Mouse (Mus musculus): ENCODE data around the gene Exoc3l2. TPM values are rescaled to one million over a fixed set of nuclear protein-coding genes. Genes with fewer than 3 reads are reported as not detected.
A peak's percentile ranks its signal among the peaks of the same experiment; 100 is the strongest.

Exoc3l2 gene
- polyA plus RNA-seq, 1 experiment = 0.06 TPM

- H3K4me3 ChIP-seq (ENCODE audit: insufficient read depth, low read length) = peak overlapping the region; percentile 22; the same call in 1 of the 2 replicates
Measured at GRCm38 (mm10) chr7:19523757-19524419, 60.8 kb downstream of the Exoc3l2 start.

DNA sequence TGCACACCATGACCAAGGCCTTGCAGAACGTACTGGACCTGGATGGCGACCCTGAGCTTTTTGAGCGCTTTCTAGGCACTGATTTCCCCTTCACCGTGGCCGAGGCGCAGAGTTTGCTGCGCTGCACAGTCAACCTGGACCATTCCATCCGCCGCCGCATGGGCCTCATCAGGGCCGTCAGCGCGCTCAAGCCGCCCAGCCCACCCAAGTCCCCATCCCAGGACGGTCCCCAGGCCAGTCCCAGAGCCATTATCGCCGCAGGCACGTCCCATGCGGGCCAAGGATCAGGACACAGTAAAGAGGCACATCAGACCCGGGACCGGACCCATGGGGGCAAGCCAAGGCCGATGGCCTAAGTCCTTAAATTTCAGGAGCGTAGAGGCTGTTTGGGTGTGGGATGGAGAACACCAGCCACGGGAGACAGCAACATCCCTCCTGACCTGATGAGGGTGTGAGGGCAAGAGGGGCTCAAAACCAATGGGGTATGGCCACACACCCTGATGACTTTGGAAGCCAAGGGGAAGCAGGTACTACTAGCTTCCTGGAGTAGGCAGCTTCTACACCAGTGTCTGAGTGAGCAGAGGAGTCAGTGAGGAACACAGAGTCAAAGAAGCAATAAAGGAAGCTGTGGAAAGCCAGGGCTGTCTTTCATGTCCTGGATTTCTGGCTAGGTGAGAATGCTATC lies 61.4 kb downstream of the Exoc3l2 start:
- H3K4me1 ChIP-seq (ENCODE audit: control insufficient read depth, insufficient read depth, low read length) = no peaks in the 10 kb centered on the region
- H3K27ac ChIP-seq (ENCODE audit: insufficient read depth, low read length) = no peak overlapping the region
- peak overlapping the region; percentile 22; the same call in 1 of the 2 replicates for H3K4me3 ChIP-seq (ENCODE audit: insufficient read depth, low read length)
- TF ChIP-seq POLR2A (IDR thresholded peaks at IDR 0.05; ENCODE audit: extremely low read depth, insufficient read depth, low read length) (no peak), CTCF (IDR thresholded peaks at IDR 0.05; ENCODE audit: extremely low read depth, insufficient read depth, low read length) (no peak)

More at GRCm38 (mm10) chr7:19523757-19524419, 60.8 kb downstream of the Exoc3l2 start:
- Histone ChIP-seq H3K4me1 (ENCODE audit: control insufficient read depth, insufficient read depth, low read length) (no peaks in the 10 kb centered on the region), H3K27ac (ENCODE audit: insufficient read depth, low read length) (no peak overlapping the region)
- peak; percentile 34; the same call in 1 of the 2 replicates for TF ChIP-seq CTCF (IDR thresholded peaks at IDR 0.05; ENCODE audit: extremely low read depth, insufficient read depth, low read length)
- no peak for TF ChIP-seq POLR2A (IDR thresholded peaks at IDR 0.05; ENCODE audit: extremely low read depth, insufficient read depth, low read length)

DNA sequence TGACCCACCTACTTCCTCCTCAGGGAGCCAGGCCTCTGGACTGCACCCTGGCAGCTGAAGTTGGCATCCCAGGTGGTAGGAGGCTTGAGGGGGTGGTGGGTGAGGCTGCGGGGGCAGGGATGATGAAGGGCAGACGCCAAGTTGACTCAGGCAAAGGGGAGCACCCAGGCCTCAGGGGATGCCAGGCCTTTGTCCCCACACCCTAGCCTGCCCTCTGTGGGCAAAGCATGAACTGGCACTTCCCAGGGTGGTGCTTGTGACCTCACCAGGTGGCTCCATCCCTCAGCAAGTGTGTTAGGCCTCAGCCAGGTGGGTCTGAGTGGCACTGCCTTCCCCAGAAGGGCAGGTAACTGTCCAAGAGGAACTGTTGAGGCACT lies 62.0 kb downstream of the Exoc3l2 start:
- no peak overlapping the region for H3K27ac ChIP-seq (ENCODE audit: insufficient read depth, low read length)
- no peak overlapping the region for H3K4me3 ChIP-seq (ENCODE audit: insufficient read depth, low read length)
- TF ChIP-seq POLR2A (IDR thresholded peaks at IDR 0.05; ENCODE audit: extremely low read depth, insufficient read depth, low read length) (no peak), CTCF (IDR thresholded peaks at IDR 0.05; ENCODE audit: extremely low read depth, insufficient read depth, low read length) (no peak)
- H3K4me1 ChIP-seq (ENCODE audit: control insufficient read depth, insufficient read depth, low read length) = no peaks in the 10 kb centered on the region

GRCm38 (mm10) chr7:19531077-19531476 lies 67.9 kb downstream of the Exoc3l2 start:
- Histone ChIP-seq H3K4me1 (ENCODE audit: control insufficient read depth, insufficient read depth, low read length) (no peaks in the 10 kb centered on the region), H3K4me3 (ENCODE audit: insufficient read depth, low read length) (no peak overlapping the region), H3K27ac (ENCODE audit: insufficient read depth, low read length) (no peak overlapping the region)
- TF ChIP-seq POLR2A (IDR thresholded peaks at IDR 0.05; ENCODE audit: extremely low read depth, insufficient read depth, low read length) = no peak
- no peak for TF ChIP-seq CTCF (IDR thresholded peaks at IDR 0.05; ENCODE audit: extremely low read depth, insufficient read depth, low read length)

- Histone ChIP-seq H3K4me3 (ENCODE audit: insufficient read depth, low read length) (no peak overlapping the region), H3K4me1 (ENCODE audit: control insufficient read depth, insufficient read depth, low read length) (no peaks in the 10 kb centered on the region), H3K27ac (ENCODE audit: insufficient read depth, low read length) (no peak overlapping the region)
- TF ChIP-seq CTCF (IDR thresholded peaks at IDR 0.05; ENCODE audit: extremely low read depth, insufficient read depth, low read length) = no peak
- no peak for TF ChIP-seq POLR2A (IDR thresholded peaks at IDR 0.05; ENCODE audit: extremely low read depth, insufficient read depth, low read length)
Measured at GRCm38 (mm10) chr7:19532240-19532639, 69.1 kb downstream of the Exoc3l2 start.

GRCm38 (mm10) chr7:19534676-19535075 lies 71.5 kb downstream of the Exoc3l2 start:
- H3K4me3 ChIP-seq (ENCODE audit: insufficient read depth, low read length) = no peak overlapping the region
- TF ChIP-seq POLR2A (IDR thresholded peaks at IDR 0.05; ENCODE audit: extremely low read depth, insufficient read depth, low read length) (no peak), CTCF (IDR thresholded peaks at IDR 0.05; ENCODE audit: extremely low read depth, insufficient read depth, low read length) (no peak)
- H3K27ac ChIP-seq (ENCODE audit: insufficient read depth, low read length) = no peak overlapping the region
- H3K4me1 ChIP-seq (ENCODE audit: control insufficient read depth, insufficient read depth, low read length) = no peaks in the 10 kb centered on the region

- no peak for TF ChIP-seq POLR2A (IDR thresholded peaks at IDR 0.05; ENCODE audit: extremely low read depth, insufficient read depth, low read length)
- no peak for TF ChIP-seq CTCF (IDR thresholded peaks at IDR 0.05; ENCODE audit: extremely low read depth, insufficient read depth, low read length)
Measured at GRCm38 (mm10) chr7:19540771-19541566, 77.8 kb downstream of the Exoc3l2 start.

DNA sequence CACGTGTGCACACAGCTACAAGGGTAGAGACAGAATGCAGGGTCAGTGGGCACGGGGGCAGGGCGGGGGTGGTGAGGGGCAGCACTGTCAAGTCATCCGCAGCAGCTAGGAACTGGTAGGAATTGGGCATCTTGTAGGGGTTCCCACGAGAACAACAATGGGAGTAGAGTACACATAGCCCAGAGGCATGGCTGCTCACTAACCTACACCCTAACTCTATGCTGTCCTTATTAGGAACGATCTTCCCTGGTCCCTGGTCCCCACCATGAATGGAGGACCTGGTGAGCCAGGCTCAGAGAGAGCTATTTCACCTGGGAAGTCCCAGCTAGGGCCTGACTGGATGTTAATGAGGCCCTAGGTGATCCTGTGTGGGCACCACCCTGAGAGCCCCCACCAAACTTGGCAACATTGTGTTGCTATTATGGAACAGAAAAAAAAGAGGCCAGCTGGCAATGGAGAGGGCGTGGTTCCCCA lies 78.6 kb downstream of the Exoc3l2 start:
- Histone ChIP-seq H3K4me1 (ENCODE audit: control insufficient read depth, insufficient read depth, low read length) (peaks cover 11% of the 10 kb centered on the region), H3K4me3 (ENCODE audit: insufficient read depth, low read length) (no peak overlapping the region), H3K27ac (ENCODE audit: insufficient read depth, low read length) (no peak overlapping the region)
- TF ChIP-seq POLR2A (IDR thresholded peaks at IDR 0.05; ENCODE audit: extremely low read depth, insufficient read depth, low read length) (no peak), CTCF (IDR thresholded peaks at IDR 0.05; ENCODE audit: extremely low read depth, insufficient read depth, low read length) (no peak)

More at GRCm38 (mm10) chr7:19540771-19541566, 77.8 kb downstream of the Exoc3l2 start:
- Histone ChIP-seq H3K4me1 (ENCODE audit: control insufficient read depth, insufficient read depth, low read length) (peaks cover 8% of the 10 kb centered on the region), H3K27ac (ENCODE audit: insufficient read depth, low read length) (no peak overlapping the region), H3K4me3 (ENCODE audit: insufficient read depth, low read length) (no peak overlapping the region)

DNA sequence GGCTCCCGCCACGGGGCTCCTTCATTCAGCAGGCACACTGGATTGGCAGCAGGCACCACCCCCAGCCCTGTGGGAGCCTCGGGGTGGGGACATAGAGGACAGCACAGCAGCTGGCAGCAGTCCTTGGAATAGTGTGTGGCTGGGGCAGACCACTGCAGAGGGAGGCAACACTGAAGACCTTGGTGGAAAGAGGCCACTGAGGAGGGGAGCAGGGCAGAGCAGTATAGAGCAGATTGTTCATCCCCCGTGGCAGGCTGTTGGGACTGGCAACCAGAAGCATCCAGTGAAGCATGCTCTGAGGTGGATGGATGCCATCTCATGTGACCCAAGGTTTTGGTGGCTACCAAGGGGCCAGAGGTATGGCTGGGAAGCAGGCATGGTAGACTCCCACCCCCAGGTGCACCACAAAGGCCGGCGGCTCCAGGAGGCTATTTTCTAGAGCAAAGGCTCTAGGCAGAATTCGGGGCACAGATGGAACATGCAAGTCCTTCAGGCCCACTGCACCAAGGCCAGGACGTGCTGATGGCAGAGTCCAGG lies 79.1 kb downstream of the Exoc3l2 start:
- H3K4me3 ChIP-seq (ENCODE audit: insufficient read depth, low read length) = no peak overlapping the region
- H3K27ac ChIP-seq (ENCODE audit: insufficient read depth, low read length) = no peak overlapping the region
- H3K4me1 ChIP-seq (ENCODE audit: control insufficient read depth, insufficient read depth, low read length) = peaks cover 13% of the 10 kb centered on the region
- no peak for TF ChIP-seq POLR2A (IDR thresholded peaks at IDR 0.05; ENCODE audit: extremely low read depth, insufficient read depth, low read length)
- TF ChIP-seq CTCF (IDR thresholded peaks at IDR 0.05; ENCODE audit: extremely low read depth, insufficient read depth, low read length) = no peak
